Comparison of ENCODE assay signal across 33 mouse cellular contexts in the genomic region with DNA sequence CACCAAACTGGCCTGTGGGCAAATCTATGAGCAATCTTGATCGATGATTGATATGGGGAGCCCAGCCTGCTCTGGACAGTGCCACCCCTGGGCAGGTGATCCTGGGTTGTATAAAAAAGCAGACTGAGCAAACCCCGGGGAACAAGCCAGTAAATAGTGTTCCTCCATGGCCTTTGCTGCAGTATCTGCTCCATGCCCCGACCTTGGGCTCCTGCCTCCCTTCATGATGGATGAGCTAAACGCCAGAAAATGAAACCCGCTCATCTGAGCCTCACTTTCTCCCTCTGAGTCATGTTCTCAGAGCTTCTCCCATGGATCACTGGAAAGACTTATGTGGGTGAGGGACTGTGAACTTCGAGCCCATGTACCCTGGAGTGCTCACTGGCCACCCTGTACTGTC. TPM values are rescaled to one million over a fixed set of nuclear protein-coding genes. Genes with fewer than 3 reads are reported as not detected.
A peak's percentile ranks its signal among the peaks of the same experiment; 100 is the strongest.
DNase-seq lines count a peak whose midpoint lies in the region; ATAC-seq lines count a peak whose summit lies in the region.
"Had no signal": no experiment of that assay in that cellular context is flagged by ENCODE, and none has a peak within 500 bp of the region (broad histone marks: within the 10 kb centered on the region; RNA-seq: fewer than 3 reads in every experiment).

No protein-coding gene starts in this region.

- WGBS in midbrain, embryonic 13.5 days: 79% methylated on average over 6 of the region's 6 CpGs
- 79% methylated on average over 6 of the region's 6 CpGs for WGBS in midbrain, embryonic 11.5 days
- 71% methylated on average over 6 of the region's 6 CpGs for WGBS in neural tube, embryonic 15.5 days

- no peak for ATAC-seq in midbrain, embryonic 13.5 days
- no peak for ATAC-seq in midbrain, embryonic 11.5 days (ENCODE audit: low FRiP score)
- no peak for ATAC-seq in neural tube, embryonic 15.5 days (ENCODE audit: low FRiP score)
- ATAC-seq: forebrain, postnatal 0 days; hindbrain, postnatal 0 days; intestine, embryonic 15.5 days; liver, embryonic 12.5 days; liver, postnatal 0 days; lung, postnatal 0 days had no signal

- H3K4me3 ChIP-seq in midbrain, embryonic 13.5 days (replicated peaks): no peak overlapping the region
- H3K4me3 ChIP-seq in midbrain, embryonic 11.5 days (ENCODE audit: low read depth, low read length): no peak overlapping the region
- H3K4me3 ChIP-seq in neural tube, embryonic 15.5 days (replicated peaks): no peak overlapping the region
- H3K4me3 ChIP-seq: heart, embryonic 13.5 days; hindbrain, embryonic 10.5 days; intestine, embryonic 15.5 days; liver, embryonic 12.5 days; megakaryocyte, embryonic 14.5 days had no signal

- H3K27ac ChIP-seq in midbrain, embryonic 13.5 days: peak overlapping the region; percentile 49; the same call in 1 of the 2 replicates
- no peak overlapping the region for H3K27ac ChIP-seq in midbrain, embryonic 11.5 days (ENCODE audit: low read depth, low read length)
- peak overlapping the region; percentile 68; the same call in 1 of the 2 replicates for H3K27ac ChIP-seq in neural tube, embryonic 15.5 days (replicated peaks)
- H3K27ac ChIP-seq: heart, embryonic 13.5 days; hindbrain, embryonic 10.5 days; intestine, embryonic 15.5 days; kidney, postnatal 0 days; liver, embryonic 12.5 days had no signal

- H3K9ac ChIP-seq in midbrain, embryonic 13.5 days (replicated peaks): no peak overlapping the region
- no peak overlapping the region for H3K9ac ChIP-seq in midbrain, embryonic 11.5 days (ENCODE audit: low read length)
- H3K9ac ChIP-seq in neural tube, embryonic 15.5 days (replicated peaks): no peak overlapping the region
- H3K9ac ChIP-seq: forebrain, postnatal 0 days; heart, embryonic 13.5 days; intestine, embryonic 15.5 days; liver, embryonic 12.5 days; liver, postnatal 0 days had no signal

- no peak overlapping the region for H3K4me2 ChIP-seq in midbrain, embryonic 13.5 days (replicated peaks)
- H3K4me2 ChIP-seq in midbrain, embryonic 11.5 days: no peak overlapping the region
- no peak overlapping the region for H3K4me2 ChIP-seq in neural tube, embryonic 15.5 days
- H3K4me2 ChIP-seq: heart, embryonic 13.5 days; intestine, embryonic 15.5 days; liver, embryonic 12.5 days had no signal

- peaks cover 4% of the 10 kb centered on the region; the same call in 1 of the 2 replicates for H3K36me3 ChIP-seq in midbrain, embryonic 13.5 days
- no peaks in the 10 kb centered on the region for H3K36me3 ChIP-seq in midbrain, embryonic 11.5 days (ENCODE audit: control insufficient read depth, insufficient read depth, low read length)
- H3K36me3 ChIP-seq in neural tube, embryonic 15.5 days: no peaks in the 10 kb centered on the region
- H3K36me3 ChIP-seq: G1E; heart, embryonic 13.5 days; hindbrain, embryonic 10.5 days; intestine, embryonic 15.5 days; liver, embryonic 12.5 days had no signal

- peaks cover 75% of the 10 kb centered on the region for H3K4me1 ChIP-seq in midbrain, embryonic 13.5 days (replicated peaks)
- H3K4me1 ChIP-seq in midbrain, embryonic 11.5 days (ENCODE audit: control insufficient read depth, insufficient read depth, low read length): peaks cover 13% of the 10 kb centered on the region
- peaks cover 54% of the 10 kb centered on the region for H3K4me1 ChIP-seq in neural tube, embryonic 15.5 days

- H3K9me3 ChIP-seq in midbrain, embryonic 13.5 days: no peaks in the 10 kb centered on the region
- no peaks in the 10 kb centered on the region for H3K9me3 ChIP-seq in midbrain, embryonic 11.5 days (ENCODE audit: control insufficient read depth, low read length)
- no peaks in the 10 kb centered on the region for H3K9me3 ChIP-seq in neural tube, embryonic 15.5 days (replicated peaks)
- H3K9me3 ChIP-seq: heart, embryonic 13.5 days; hindbrain, embryonic 10.5 days; intestine, embryonic 15.5 days; liver, embryonic 12.5 days had no signal

- peak; percentile 82 for DNase-seq in adrenal gland, adult 2 months
- DNase-seq in adrenal gland, adult 18-20 months (ENCODE audit: low spot score in 2 of 2): no peak
- no peak for DNase-seq in midbrain, embryonic 11.5 days (ENCODE audit: low spot score, missing footprints)
- peak; percentile 53 for DNase-seq in adrenal gland, postnatal 10 days
- no peak for DNase-seq in testis, postnatal 10 days (ENCODE audit: low spot score)
- DNase-seq: cerebellum, adult 18-20 months; cerebellum, postnatal 14 days; forebrain, postnatal 0 days; heart, postnatal 10 days; kidney, adult 2 months; layer of hippocampus, postnatal 36 days; left cerebral cortex, postnatal 4 days; liver, postnatal 0 days; lung, postnatal 4 days; right cerebral cortex, adult 18-20 months; spleen, adult 18-20 months; thymus, adult 18-20 months; thymus, postnatal 25 days had no signal

- H3K27me3 ChIP-seq in midbrain, embryonic 13.5 days: peaks cover 29% of the 10 kb centered on the region
- peaks cover 9% of the 10 kb centered on the region for H3K27me3 ChIP-seq in midbrain, embryonic 11.5 days (ENCODE audit: control insufficient read depth, insufficient read depth, low read length)
- H3K27me3 ChIP-seq in neural tube, embryonic 15.5 days (replicated peaks): no peaks in the 10 kb centered on the region; the same call in 1 of the 2 replicates

RNA-seq across cellular contexts. Expression of a gene that starts 10.3 kb away (rescaled TPM):
- 10 to 100 TPM in 1 of 2 experiments, 1 to 10 TPM in 1; 2.7 to 10.5 TPM for total RNA-seq in adrenal gland, adult 2 months (2021)
- 6.1 and 8.8 TPM in 2 replicates for polyA plus RNA-seq in adrenal gland, adult 2 months (2012; rRNA removed)
- total RNA-seq in adrenal gland, adult 18-20 months (2021): 1 to 10 TPM; 6.5 to 8.5 TPM
- 35.3 and 36.9 TPM in 2 replicates for polyA plus RNA-seq in midbrain, embryonic 13.5 days (2015; fragmentation: Nextera tagmentation; extraction: Ambion mirVana)
- 4.9 and 5.9 TPM in 2 replicates for polyA plus RNA-seq in midbrain, embryonic 11.5 days (2014; fragmentation: Nextera tagmentation; extraction: Ambion mirVana)
- total RNA-seq in adrenal gland, postnatal 10 days (2021): 1 to 10 TPM; 4.8 to 6.8 TPM
- 69.0 and 84.0 TPM in 2 replicates for polyA plus RNA-seq in neural tube, embryonic 15.5 days (2015; fragmentation: Nextera tagmentation; extraction: Ambion mirVana)
- total RNA-seq: G1E; gastrocnemius, adult 8-10 months; heart, adult 8-10 months; heart, postnatal 10 days; monocyte, adult 5-6 weeks had no signal
- polyA plus RNA-seq: liver, postnatal 0 days; lung, postnatal 0 days had no signal

RNA-seq across cellular contexts. Expression of a gene that starts 17.0 kb away (rescaled TPM):
- total RNA-seq in adrenal gland, adult 2 months (2021): 10 to 100 TPM; 40.0 to 45.4 TPM
- polyA plus RNA-seq in adrenal gland, adult 2 months (2012; rRNA removed): 61.5 and 92.3 TPM in 2 replicates
- 100 to 1,000 TPM in 1 of 2 experiments, 10 to 100 TPM in 1; 25.0 to 131 TPM for total RNA-seq in adrenal gland, adult 18-20 months (2021)
- polyA plus RNA-seq in midbrain, embryonic 13.5 days (2015; fragmentation: Nextera tagmentation; extraction: Ambion mirVana): 0.09 and 0.15 TPM in 2 replicates
- polyA plus RNA-seq in midbrain, embryonic 11.5 days (2014; fragmentation: Nextera tagmentation; extraction: Ambion mirVana): not detected in 2 replicates
- 10 to 100 TPM; 16.2 to 22.6 TPM for total RNA-seq in adrenal gland, postnatal 10 days (2021)
- polyA plus RNA-seq in neural tube, embryonic 15.5 days (2015; fragmentation: Nextera tagmentation; extraction: Ambion mirVana): 0.06 and 0.20 TPM in 2 replicates
- total RNA-seq: hindbrain, postnatal 0 days; monocyte, adult 5-6 weeks had no signal
- polyA plus RNA-seq: cortical plate, adult 2 months; forebrain, postnatal 0 days; G1E; hindbrain, embryonic 10.5 days; liver, embryonic 12.5 days; liver, postnatal 0 days had no signal

Comparison
In these comparisons a context has a peak if more than half of its experiments do, and no peak if none do; other contexts are left out.
1. DNase-seq: peak in adrenal gland, adult 2 months (single experiment) and adrenal gland, postnatal 10 days (single experiment); none in adrenal gland, adult 18-20 months (0 of 2), midbrain, embryonic 11.5 days (single experiment) and testis, postnatal 10 days (single experiment).
2. RNA of a gene that starts 17.0 kb away (polyA plus RNA-seq): 61.5 to 92.3 TPM in adrenal gland, adult 2 months; 0.06 to 0.20 TPM in neural tube, embryonic 15.5 days, 0.09 to 0.15 TPM in midbrain, embryonic 13.5 days and not detected in midbrain, embryonic 11.5 days; every median in the first group is over 10 times any median in the second.